Comparison of ENCODE assay signal across 12 mouse cellular contexts in the genomic region with DNA sequence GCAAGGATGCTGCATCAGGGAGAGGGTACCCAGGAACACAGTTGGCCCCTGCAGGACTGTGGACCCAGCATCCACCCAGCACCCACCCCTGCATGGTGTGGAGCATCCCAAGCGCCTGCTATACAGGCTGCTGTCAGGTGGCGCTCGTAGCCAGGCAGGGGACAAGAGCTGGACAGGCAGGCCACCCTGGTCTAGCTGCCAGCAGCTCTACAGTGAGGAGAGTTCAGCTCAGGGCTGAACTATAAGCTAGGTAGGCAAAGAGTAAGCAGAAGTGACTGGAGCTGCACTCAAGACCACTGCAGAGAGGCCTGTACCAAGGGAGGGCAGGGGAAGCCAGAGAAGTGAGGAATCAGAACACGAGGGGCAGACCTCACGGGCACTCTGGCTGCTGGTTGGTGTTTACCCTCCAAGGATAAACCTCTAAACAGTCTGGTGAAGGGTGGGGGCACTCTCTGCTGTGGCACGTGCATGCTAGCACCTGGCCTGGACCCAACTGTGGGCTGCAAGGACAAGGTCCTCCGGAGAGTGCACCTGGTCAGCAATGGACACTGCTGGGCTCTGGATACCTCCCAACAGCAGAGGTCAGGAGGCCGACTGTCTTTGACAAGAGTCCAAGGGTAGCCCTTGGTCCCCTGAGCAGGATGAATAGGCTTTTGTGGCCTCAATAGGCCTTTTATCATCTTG. TPM values are rescaled to one million over a fixed set of nuclear protein-coding genes. Genes with fewer than 3 reads are reported as not detected.
A peak's percentile ranks its signal among the peaks of the same experiment; 100 is the strongest.
DNase-seq lines count a peak whose midpoint lies in the region; ATAC-seq lines count a peak whose summit lies in the region.
"Had no signal": no experiment of that assay in that cellular context is flagged by ENCODE, and none has a peak within 500 bp of the region (broad histone marks: within the 10 kb centered on the region; RNA-seq: fewer than 3 reads in every experiment).

No protein-coding gene starts in this region.

- no peak for ATAC-seq in kidney, embryonic 15.5 days (replicated peaks; ENCODE audit: low FRiP score)
- ATAC-seq in hindbrain, embryonic 15.5 days (ENCODE audit: low FRiP score, low read depth): peak; percentile 57; the same call in 1 of the 2 replicates
- ATAC-seq in midbrain, embryonic 13.5 days: peak; percentile 37; the same call in 1 of the 2 replicates
- no peak for ATAC-seq in activated CD4-positive, CD25-positive, alpha-beta regulatory T cell, adult 4 months
- ATAC-seq: CD4-positive, CD25-positive, alpha-beta regulatory T cell, adult 4 months had no signal

- H3K4me3 ChIP-seq in kidney, embryonic 15.5 days (replicated peaks): no peak overlapping the region
- H3K4me3 ChIP-seq in hindbrain, embryonic 15.5 days: no peak overlapping the region
- no peak overlapping the region for H3K4me3 ChIP-seq in midbrain, embryonic 13.5 days (replicated peaks)

- no peaks in the 10 kb centered on the region for H3K27me3 ChIP-seq in kidney, embryonic 15.5 days
- no peaks in the 10 kb centered on the region for H3K27me3 ChIP-seq in hindbrain, embryonic 15.5 days
- H3K27me3 ChIP-seq in midbrain, embryonic 13.5 days: no peaks in the 10 kb centered on the region

- H3K9ac ChIP-seq in kidney, embryonic 15.5 days: no peak overlapping the region
- H3K9ac ChIP-seq in hindbrain, embryonic 15.5 days: no peak overlapping the region
- H3K9ac ChIP-seq in midbrain, embryonic 13.5 days (replicated peaks): no peak overlapping the region

- H3K36me3 ChIP-seq in kidney, embryonic 15.5 days: no peaks in the 10 kb centered on the region
- H3K36me3 ChIP-seq in hindbrain, embryonic 15.5 days: peaks cover 4% of the 10 kb centered on the region; the same call in 1 of the 2 replicates
- H3K36me3 ChIP-seq in midbrain, embryonic 13.5 days: peaks cover 6% of the 10 kb centered on the region; the same call in 1 of the 2 replicates

- DNase-seq in kidney, adult 11 months: peak; percentile 89
- DNase-seq in cerebellum, adult 9-10 months: peak; percentile 67
- DNase-seq in adrenal gland, adult 2 months: no peak
- no peak for DNase-seq in left cerebral cortex, postnatal 4 days

- H3K4me1 ChIP-seq in kidney, embryonic 15.5 days: no peaks in the 10 kb centered on the region; the same call in 1 of the 2 replicates
- peaks cover 42% of the 10 kb centered on the region for H3K4me1 ChIP-seq in hindbrain, embryonic 15.5 days (replicated peaks)
- H3K4me1 ChIP-seq in midbrain, embryonic 13.5 days (replicated peaks): peaks cover 46% of the 10 kb centered on the region

- WGBS in kidney, embryonic 15.5 days: 84% methylated on average over 8 of the region's 8 CpGs
- WGBS in hindbrain, embryonic 15.5 days: 33% methylated on average over 8 of the region's 8 CpGs
- whole genome bisulfite sequencing in midbrain, embryonic 13.5 days: 47% methylated on average over 8 of the region's 8 CpGs

- H3K4me2 ChIP-seq in kidney, embryonic 15.5 days: no peak overlapping the region
- H3K4me2 ChIP-seq in hindbrain, embryonic 15.5 days: no peak overlapping the region
- no peak overlapping the region for H3K4me2 ChIP-seq in midbrain, embryonic 13.5 days (replicated peaks)

- no peak overlapping the region for H3K27ac ChIP-seq in kidney, embryonic 15.5 days
- H3K27ac ChIP-seq in hindbrain, embryonic 15.5 days (replicated peaks): peak overlapping the region; percentile 42; the same call in 1 of the 2 replicates
- H3K27ac ChIP-seq in midbrain, embryonic 13.5 days: 0 out of 2 replicates have a peak overlapping the region, but pooled peaks have one; percentile 1

- H3K9me3 ChIP-seq in kidney, embryonic 15.5 days (replicated peaks): no peaks in the 10 kb centered on the region
- no peaks in the 10 kb centered on the region for H3K9me3 ChIP-seq in hindbrain, embryonic 15.5 days
- no peaks in the 10 kb centered on the region for H3K9me3 ChIP-seq in midbrain, embryonic 13.5 days

- intact Hi-C loops in left cerebral cortex, postnatal 4 days (cut with DNase I): no loop called here

RNA-seq across cellular contexts. Expression of gene 5031439G07Rik, which starts 15.3 kb away (rescaled TPM):
- polyA plus RNA-seq in kidney, embryonic 15.5 days (2015; fragmentation: Nextera tagmentation; extraction: Ambion mirVana): 5.7 and 7.1 TPM in 2 replicates
- polyA plus RNA-seq in hindbrain, embryonic 15.5 days (2015; fragmentation: Nextera tagmentation; extraction: Ambion mirVana): 39.3 and 43.6 TPM in 2 replicates
- 17.4 and 19.0 TPM in 2 replicates for polyA plus RNA-seq in midbrain, embryonic 13.5 days (2015; fragmentation: Nextera tagmentation; extraction: Ambion mirVana)
- 10 to 100 TPM; 24.1 to 41.5 TPM for total RNA-seq in adrenal gland, adult 2 months (2021)
- 17.7 and 18.2 TPM in 2 replicates for polyA plus RNA-seq in adrenal gland, adult 2 months (2012; rRNA removed)
- 100 to 1,000 TPM; 134 to 161 TPM for total RNA-seq in left cerebral cortex, postnatal 4 days (2021)
- 1 to 10 TPM; 1.2 TPM for polyA plus RNA-seq in activated CD4-positive, CD25-positive, alpha-beta regulatory T cell, adult 4 months (2017; shearing (Covaris generic))

RNA-seq across cellular contexts. Expression of gene Upk3a, which starts 43.9 kb away (rescaled TPM):
- polyA plus RNA-seq in kidney, embryonic 15.5 days (2015; fragmentation: Nextera tagmentation; extraction: Ambion mirVana): 25.0 and 27.2 TPM in 2 replicates
- polyA plus RNA-seq in hindbrain, embryonic 15.5 days (2015; fragmentation: Nextera tagmentation; extraction: Ambion mirVana): 0.91 and 1.6 TPM in 2 replicates
- polyA plus RNA-seq in midbrain, embryonic 13.5 days (2015; fragmentation: Nextera tagmentation; extraction: Ambion mirVana): 0.39 and 0.43 TPM in 2 replicates
- total RNA-seq in adrenal gland, adult 2 months (2021): not detected
- polyA plus RNA-seq in adrenal gland, adult 2 months (2012; rRNA removed): not detected in 2 replicates
- total RNA-seq in left cerebral cortex, postnatal 4 days (2021): under 1 TPM in 1 of 2 experiments, not detected in 1; 0.48 TPM
- not detected for polyA plus RNA-seq in activated CD4-positive, CD25-positive, alpha-beta regulatory T cell, adult 4 months (2017; shearing (Covaris generic))
- total RNA-seq: common myeloid progenitor, adult 5-6 weeks; gastrocnemius, postnatal 4 days; layer of hippocampus, postnatal 36 days had no signal
- polyA plus RNA-seq: CD4-positive, CD25-positive, alpha-beta regulatory T cell, adult 4 months had no signal

RNA-seq across cellular contexts. Expression of gene Nup50, which starts 49.8 kb away (rescaled TPM):
- polyA plus RNA-seq in kidney, embryonic 15.5 days (2015; fragmentation: Nextera tagmentation; extraction: Ambion mirVana): 41.1 and 42.9 TPM in 2 replicates
- polyA plus RNA-seq in hindbrain, embryonic 15.5 days (2015; fragmentation: Nextera tagmentation; extraction: Ambion mirVana): 25.2 and 25.5 TPM in 2 replicates
- 37.3 and 39.4 TPM in 2 replicates for polyA plus RNA-seq in midbrain, embryonic 13.5 days (2015; fragmentation: Nextera tagmentation; extraction: Ambion mirVana)
- 10 to 100 TPM; 31.8 to 44.1 TPM for total RNA-seq in adrenal gland, adult 2 months (2021)
- 6.0 and 6.6 TPM in 2 replicates for polyA plus RNA-seq in adrenal gland, adult 2 months (2012; rRNA removed)
- total RNA-seq in left cerebral cortex, postnatal 4 days (2021): 10 to 100 TPM; 30.5 to 33.9 TPM
- 10 to 100 TPM; 22.9 to 24.2 TPM for polyA plus RNA-seq in activated CD4-positive, CD25-positive, alpha-beta regulatory T cell, adult 4 months (2017; shearing (Covaris generic))

RNA-seq across cellular contexts. Expression of gene Gm29666, which starts 53.2 kb away (rescaled TPM):
- 0.90 and 1.0 TPM in 2 replicates for polyA plus RNA-seq in kidney, embryonic 15.5 days (2015; fragmentation: Nextera tagmentation; extraction: Ambion mirVana)
- polyA plus RNA-seq in hindbrain, embryonic 15.5 days (2015; fragmentation: Nextera tagmentation; extraction: Ambion mirVana): 0.98 and 1.0 TPM in 2 replicates
- 0.71 and 0.87 TPM in 2 replicates for polyA plus RNA-seq in midbrain, embryonic 13.5 days (2015; fragmentation: Nextera tagmentation; extraction: Ambion mirVana)
- under 1 TPM; 0.14 to 0.17 TPM for total RNA-seq in adrenal gland, adult 2 months (2021)
- 0.10 and 0.15 TPM in 2 replicates for polyA plus RNA-seq in adrenal gland, adult 2 months (2012; rRNA removed)
- total RNA-seq in left cerebral cortex, postnatal 4 days (2021): 1 to 10 TPM; 1.6 to 1.7 TPM
- polyA plus RNA-seq in activated CD4-positive, CD25-positive, alpha-beta regulatory T cell, adult 4 months (2017; shearing (Covaris generic)): under 1 TPM; 0.55 to 0.89 TPM

RNA-seq across cellular contexts. Expression of gene Fam118a, which starts 55.7 kb away (rescaled TPM):
- 20.9 and 23.0 TPM in 2 replicates for polyA plus RNA-seq in kidney, embryonic 15.5 days (2015; fragmentation: Nextera tagmentation; extraction: Ambion mirVana)
- 30.1 and 30.8 TPM in 2 replicates for polyA plus RNA-seq in hindbrain, embryonic 15.5 days (2015; fragmentation: Nextera tagmentation; extraction: Ambion mirVana)
- 24.4 and 26.0 TPM in 2 replicates for polyA plus RNA-seq in midbrain, embryonic 13.5 days (2015; fragmentation: Nextera tagmentation; extraction: Ambion mirVana)
- total RNA-seq in adrenal gland, adult 2 months (2021): 10 to 100 TPM in 1 of 2 experiments, 1 to 10 TPM in 1; 6.0 to 12.4 TPM
- 2.4 and 3.0 TPM in 2 replicates for polyA plus RNA-seq in adrenal gland, adult 2 months (2012; rRNA removed)
- 10 to 100 TPM; 28.3 to 31.7 TPM for total RNA-seq in left cerebral cortex, postnatal 4 days (2021)
- 10 to 100 TPM; 33.0 to 39.2 TPM for polyA plus RNA-seq in activated CD4-positive, CD25-positive, alpha-beta regulatory T cell, adult 4 months (2017; shearing (Covaris generic))

Comparison
In these comparisons a context has a peak if more than half of its experiments do, and no peak if none do; other contexts are left out.
1. DNase-seq: peak in kidney, adult 11 months (single experiment) and cerebellum, adult 9-10 months (single experiment); none in adrenal gland, adult 2 months (single experiment) and left cerebral cortex, postnatal 4 days (single experiment).
2. ATAC-seq: peak in hindbrain, embryonic 15.5 days (single experiment) and midbrain, embryonic 13.5 days (single experiment); none in kidney, embryonic 15.5 days (single experiment) and activated CD4-positive, CD25-positive, alpha-beta regulatory T cell, adult 4 months (single experiment).
3. RNA of gene Upk3a, which starts 43.9 kb away (polyA plus RNA-seq): 25.0 to 27.2 TPM in kidney, embryonic 15.5 days; 0.91 to 1.6 TPM in hindbrain, embryonic 15.5 days, 0.39 to 0.43 TPM in midbrain, embryonic 13.5 days, not detected in adrenal gland, adult 2 months and not detected in activated CD4-positive, CD25-positive, alpha-beta regulatory T cell, adult 4 months; every median in the first group is over 10 times any median in the second.